Mouse (Mus musculus) lung, postnatal 0 days (tissue): ENCODE measurements at regions not wholly inside any gene's neighbourhood (a gene's known extent, or its start where the extent isn't known, plus 50 kb on each side); places are given as distances from the start of the nearest gene placed in this dataset.

Experiments
- CTCF ChIP-seq: IDR thresholded peaks from 2 replicates; pipeline ENCODE4 v1.5.1; 2016; ENCODE audit warnings: antibody characterized with exemption, mild to moderate bottlenecking
- EP300 ChIP-seq: IDR thresholded peaks from 2 replicates; pipeline ENCODE4 v1.6.1; 2016; ENCODE audit warnings: antibody characterized with exemption, mild to moderate bottlenecking, control low read depth

- TF ChIP-seq CTCF, result no peak
- TF ChIP-seq EP300, result no peak
Observed at GRCm38 (mm10) chr7:54734861-54735260, 100.4 kb upstream of the Luzp2 start.
